Comparison of ENCODE assay signal across 8 mouse cellular contexts in the genomic region with DNA sequence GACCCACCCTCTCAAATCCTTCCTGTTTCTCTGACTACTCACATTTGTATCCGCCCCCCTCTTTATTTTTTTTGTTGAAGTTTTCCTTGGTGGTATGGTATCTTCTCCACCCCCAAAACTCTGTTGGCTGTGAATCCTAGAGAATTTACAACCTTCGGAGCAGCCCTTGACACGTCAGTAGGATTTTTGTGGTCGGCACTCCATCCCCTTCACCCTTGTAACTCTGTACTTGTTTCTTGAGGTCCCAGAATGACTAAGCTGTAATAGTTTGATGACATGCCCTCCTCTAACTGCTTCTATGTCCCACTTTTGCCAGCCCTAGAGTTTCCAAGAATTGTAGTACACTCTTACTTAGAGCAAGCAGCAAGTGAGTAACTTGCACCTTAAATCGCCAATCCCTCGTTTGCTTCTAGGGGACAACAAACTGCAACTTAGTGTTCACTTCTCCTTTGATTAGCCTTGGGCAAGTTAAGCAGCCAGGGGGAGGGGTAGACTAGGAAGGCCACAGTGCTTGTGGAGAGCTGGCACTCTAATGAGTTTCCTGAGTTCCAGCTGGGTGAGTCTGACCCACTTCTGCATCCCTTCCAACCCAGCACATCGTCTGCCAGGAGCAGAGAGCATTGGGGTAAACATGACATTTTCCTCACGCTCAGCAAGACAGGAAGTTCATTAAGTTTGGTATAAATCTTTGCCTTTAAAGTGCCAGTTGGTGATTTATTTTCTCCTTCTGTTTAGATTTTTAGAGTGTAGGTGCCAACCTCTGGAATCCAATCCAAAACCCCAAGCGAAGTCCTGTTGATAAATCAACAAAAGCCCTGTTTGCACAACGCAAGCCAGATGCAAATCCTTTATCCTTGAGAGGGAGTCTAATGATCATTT.
DNase-seq lines count a peak whose midpoint lies in the region; ATAC-seq and TF ChIP-seq lines count a peak whose summit lies in the region.

No protein-coding gene starts in this region.

- TF ChIP-seq CTCF in midbrain, postnatal 0 days (IDR thresholded peaks at IDR 0.05) = no peak

- H3K27me3 ChIP-seq in midbrain, postnatal 0 days (ENCODE audit: insufficient read depth, low read length) = no peaks in the 10 kb centered on the region
- no peaks in the 10 kb centered on the region for H3K27me3 ChIP-seq in midbrain, embryonic 14.5 days (ENCODE audit: control insufficient read depth, insufficient read depth, low read length)

- WGBS in midbrain, postnatal 0 days = 66% methylated on average over 10 of the region's 10 CpGs
- WGBS in midbrain, embryonic 14.5 days = 70% methylated on average over 10 of the region's 10 CpGs

- no peaks in the 10 kb centered on the region for H3K36me3 ChIP-seq in midbrain, postnatal 0 days (ENCODE audit: insufficient read depth, low read length)
- H3K36me3 ChIP-seq in midbrain, embryonic 14.5 days (ENCODE audit: control insufficient read depth, insufficient read depth, low read length) = no peaks in the 10 kb centered on the region

- no peak overlapping the region for H3K4me2 ChIP-seq in midbrain, postnatal 0 days (ENCODE audit: low read depth, low read length, poor library complexity, severe bottlenecking)
- H3K4me2 ChIP-seq in midbrain, embryonic 14.5 days (ENCODE audit: low read length) = no peak overlapping the region

- no peak overlapping the region for H3K4me3 ChIP-seq in midbrain, postnatal 0 days (ENCODE audit: low read depth, low read length)
- no peak overlapping the region for H3K4me3 ChIP-seq in midbrain, embryonic 14.5 days (replicated peaks; ENCODE audit: low read depth, low read length)

- 0 out of 2 replicates have a peak overlapping the region, but pooled peaks have one; percentile 18 for H3K27ac ChIP-seq in midbrain, postnatal 0 days (ENCODE audit: low read depth, low read length)
- no peak overlapping the region for H3K27ac ChIP-seq in midbrain, embryonic 14.5 days (replicated peaks; ENCODE audit: low read depth, low read length)

- H3K4me1 ChIP-seq in midbrain, postnatal 0 days (ENCODE audit: insufficient read depth, low read length) = no peaks in the 10 kb centered on the region
- H3K4me1 ChIP-seq in midbrain, embryonic 14.5 days (ENCODE audit: control insufficient read depth, insufficient read depth, low read length) = no peaks in the 10 kb centered on the region

- intact Hi-C loops in gastrocnemius, postnatal 14 days (cut with DNase I; ENCODE audit: low total_unique reads) = no loop called here
- intact Hi-C loops in heart, postnatal 25 days (cut with DNase I) = no loop called here

- no peak overlapping the region for H3K9ac ChIP-seq in midbrain, postnatal 0 days (replicated peaks; ENCODE audit: low read length, poor library complexity, severe bottlenecking)
- no peak overlapping the region for H3K9ac ChIP-seq in midbrain, embryonic 14.5 days (replicated peaks; ENCODE audit: low read length)

- H3K9me3 ChIP-seq in midbrain, postnatal 0 days (ENCODE audit: low read length) = no peaks in the 10 kb centered on the region
- no peaks in the 10 kb centered on the region for H3K9me3 ChIP-seq in midbrain, embryonic 14.5 days (ENCODE audit: control insufficient read depth, low read length)

- ATAC-seq in midbrain, postnatal 0 days (ENCODE audit: low FRiP score) = 0 out of 2 replicates have a peak, but pooled peaks have one; percentile 38
- ATAC-seq in midbrain, embryonic 14.5 days (ENCODE audit: low FRiP score, low TSS enrichment) = no peak

- DNase-seq in midbrain, postnatal 0 days (ENCODE audit: low spot score) = peak; percentile 74
- no peak for DNase-seq in midbrain, embryonic 14.5 days
- DNase-seq in forelimb bud, embryonic 11.5 days (ENCODE audit: low read depth, low spot score) = peak; percentile 34
- DNase-seq in layer of hippocampus, adult 8-10 months (ENCODE audit: low spot score in 2 of 2) = peak; percentile 6 to 15
- peak; percentile 43 for DNase-seq in ovary, postnatal 36 days (ENCODE audit: low spot score)
- no peak for DNase-seq in gastrocnemius, postnatal 14 days
- no peak for DNase-seq in heart, postnatal 25 days (ENCODE audit: low spot score)
- DNase-seq in urinary bladder, adult 18-20 months (ENCODE audit: low spot score in 2 of 2) = no peak

Comparison
In these comparisons a context has a peak if more than half of its experiments do, and no peak if none do; other contexts are left out.
1. DNase-seq: peak in midbrain, postnatal 0 days (single experiment), forelimb bud, embryonic 11.5 days (single experiment), layer of hippocampus, adult 8-10 months (2 of 2) and ovary, postnatal 36 days (single experiment); none in midbrain, embryonic 14.5 days (single experiment), gastrocnemius, postnatal 14 days (single experiment), heart, postnatal 25 days (single experiment) and urinary bladder, adult 18-20 months (0 of 2).